Mouse (Mus musculus) ovary, postnatal 14 days (tissue): ENCODE measurements around the gene Xylt1.

ENCODE experiments used
- DNase-seq: peaks from one replicate; pipeline ENCODE4 v3.0.0; 2022; ENCODE audit warnings: low spot score

The Xylt1 gene

DNA sequence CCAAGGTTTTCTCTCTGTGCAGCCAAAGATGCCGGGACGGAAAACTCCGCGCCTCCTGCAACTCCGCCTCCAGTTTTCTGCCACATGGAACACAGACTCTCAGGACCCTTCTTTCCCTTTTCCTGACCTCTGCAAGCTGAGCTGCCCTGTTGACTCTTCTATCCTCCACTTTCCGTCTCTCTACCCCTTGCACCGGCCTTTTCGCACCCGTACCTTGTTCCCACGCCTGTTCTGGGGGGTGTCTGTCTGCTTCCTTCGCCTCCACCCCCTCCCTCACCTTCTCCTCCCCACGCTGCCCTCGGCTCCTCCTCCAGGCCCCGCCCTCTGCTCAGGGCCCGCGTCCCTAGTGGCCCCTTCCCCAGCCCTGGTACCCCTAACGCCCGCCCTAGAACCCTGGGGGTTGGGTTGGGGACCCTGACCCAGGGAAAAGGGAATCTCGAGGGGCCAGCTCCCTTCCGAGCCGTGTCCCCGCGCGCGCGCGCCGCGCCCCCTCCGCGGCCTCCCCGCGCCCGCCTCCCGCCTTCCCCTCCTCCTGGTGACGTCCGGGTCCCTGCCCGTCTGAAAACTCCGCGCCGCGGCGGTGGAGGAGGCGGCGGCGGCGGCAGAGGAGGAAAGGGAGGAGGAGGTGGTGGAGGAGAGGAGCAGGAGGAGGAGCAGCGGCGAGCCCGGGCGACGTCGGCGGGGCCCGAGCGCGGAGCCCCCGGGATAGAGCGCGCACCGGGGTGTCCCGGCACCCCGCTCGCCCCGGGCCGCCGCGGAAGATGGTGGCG lies at the start of gene Xylt1:
Gene Xylt1, plus strand, starts transcription at position 562 of the 770 bp plus-strand sequence.
- DNase-seq, result peak; percentile 69

DNA sequence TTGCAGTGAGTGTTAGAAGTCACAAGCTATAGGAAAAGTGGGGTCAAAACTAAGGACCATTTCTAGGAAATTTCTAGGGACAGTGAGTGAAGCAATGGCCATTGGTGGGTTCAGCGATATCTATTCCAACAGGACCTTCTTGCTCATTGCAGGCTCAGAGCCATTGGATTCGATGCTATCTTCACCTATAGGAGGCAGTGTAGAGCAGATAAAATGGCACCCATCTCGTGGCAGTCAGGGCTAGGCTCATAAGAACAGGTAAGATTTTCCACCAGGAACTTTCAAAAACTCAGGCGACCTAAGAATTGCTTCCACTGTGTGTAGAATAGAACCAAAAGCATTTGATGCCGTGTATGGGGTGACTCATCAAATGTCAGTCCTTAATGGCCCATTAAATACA lies 46.8 kb upstream of the Xylt1 start:
- no peak for DNase-seq

DNA sequence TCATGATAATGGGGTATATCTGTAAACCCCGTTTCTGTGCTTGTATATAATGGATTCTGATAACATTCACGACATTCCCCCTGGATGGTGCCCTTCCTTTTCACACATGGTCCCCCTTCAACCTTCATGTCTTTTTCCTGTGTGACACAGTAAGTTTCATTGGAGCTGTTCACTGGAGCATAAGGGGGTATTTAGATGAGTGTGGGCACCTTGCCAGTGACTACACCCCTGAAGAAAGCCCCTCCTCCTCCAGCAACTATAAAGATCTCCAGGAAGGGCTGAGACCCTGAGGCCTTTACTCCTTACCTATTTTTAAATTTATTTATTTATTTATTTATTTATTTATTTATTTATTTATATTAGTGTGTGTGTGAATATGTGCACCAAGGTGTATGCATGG lies 24.5 kb upstream of the Xylt1 start:
- no peak for DNase-seq

DNA sequence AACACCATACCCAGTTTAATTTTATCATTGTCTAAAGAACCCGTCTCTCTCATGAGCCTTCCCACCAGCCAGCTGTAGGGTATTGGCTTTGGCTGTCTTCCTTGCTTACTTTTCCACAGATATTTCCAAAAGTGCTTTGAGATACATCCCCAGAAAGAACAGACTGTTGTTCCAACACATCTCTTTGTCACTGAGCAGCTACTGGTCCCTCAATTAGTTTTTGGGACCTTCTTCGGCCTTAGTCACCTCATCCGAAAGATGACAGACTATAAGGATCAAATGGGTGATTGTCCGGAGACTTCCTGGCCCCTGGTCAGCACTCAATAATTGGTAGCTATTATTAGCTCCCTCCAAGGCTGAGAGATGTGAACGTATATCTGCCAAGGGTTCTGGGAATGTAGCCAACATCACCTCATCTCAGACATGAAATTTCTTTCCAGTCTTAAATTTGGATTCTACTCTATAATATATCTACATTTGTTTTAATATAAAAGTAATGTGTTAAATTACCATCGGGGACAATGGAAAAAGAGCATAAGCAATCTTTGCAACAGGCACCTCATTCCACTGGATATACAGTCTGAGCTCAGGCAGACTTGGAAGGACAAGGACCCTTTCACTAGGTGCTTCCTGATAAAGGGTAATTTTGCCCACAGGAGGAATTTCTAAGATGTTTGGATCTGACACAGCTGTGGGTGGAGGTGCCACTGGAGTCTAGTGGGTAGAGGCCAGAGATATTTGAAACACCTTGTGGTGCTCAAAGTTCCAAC lies 23.2 kb upstream of the Xylt1 start:
- no peak for DNase-seq

DNA sequence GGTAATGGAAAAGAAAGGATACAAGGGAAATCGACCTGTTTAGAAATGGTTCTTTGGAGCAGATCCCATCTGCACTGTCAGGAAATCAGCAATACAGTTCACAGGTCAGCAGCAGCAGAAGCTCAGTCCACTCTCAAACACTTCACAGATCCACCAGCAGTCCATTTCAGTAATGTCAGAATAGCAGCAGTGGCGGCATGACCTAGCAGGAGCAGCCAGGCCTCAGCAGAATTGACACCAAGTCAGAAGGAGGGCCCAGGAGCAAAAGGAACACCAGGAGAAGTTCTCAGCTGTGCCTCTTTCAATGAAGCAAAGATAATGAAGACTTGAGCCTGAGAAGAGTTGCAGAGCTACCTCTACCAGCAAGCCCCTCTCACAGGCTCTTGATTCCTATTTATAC lies 19.5 kb upstream of the Xylt1 start:
- DNase-seq, result no peak

DNA sequence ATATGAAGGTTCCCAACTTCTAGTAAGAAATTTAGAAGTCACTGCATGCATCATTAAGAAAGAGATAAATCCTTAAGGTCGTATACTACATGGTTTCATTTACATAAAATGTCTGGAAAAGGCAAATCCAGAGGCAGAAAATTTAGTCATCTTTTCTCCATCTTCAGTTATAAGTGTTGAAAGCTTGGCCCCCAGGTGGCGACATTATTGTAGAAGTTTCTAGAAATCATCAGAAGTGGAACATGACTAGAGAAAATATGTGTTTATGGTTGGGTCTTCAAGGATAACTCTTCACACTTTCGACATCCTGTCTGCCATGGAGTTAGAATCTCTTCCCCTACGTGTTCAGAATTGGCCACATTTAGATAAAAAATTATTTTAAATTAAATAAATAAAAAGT lies 18.3 kb upstream of the Xylt1 start:
- no peak for DNase-seq

DNA sequence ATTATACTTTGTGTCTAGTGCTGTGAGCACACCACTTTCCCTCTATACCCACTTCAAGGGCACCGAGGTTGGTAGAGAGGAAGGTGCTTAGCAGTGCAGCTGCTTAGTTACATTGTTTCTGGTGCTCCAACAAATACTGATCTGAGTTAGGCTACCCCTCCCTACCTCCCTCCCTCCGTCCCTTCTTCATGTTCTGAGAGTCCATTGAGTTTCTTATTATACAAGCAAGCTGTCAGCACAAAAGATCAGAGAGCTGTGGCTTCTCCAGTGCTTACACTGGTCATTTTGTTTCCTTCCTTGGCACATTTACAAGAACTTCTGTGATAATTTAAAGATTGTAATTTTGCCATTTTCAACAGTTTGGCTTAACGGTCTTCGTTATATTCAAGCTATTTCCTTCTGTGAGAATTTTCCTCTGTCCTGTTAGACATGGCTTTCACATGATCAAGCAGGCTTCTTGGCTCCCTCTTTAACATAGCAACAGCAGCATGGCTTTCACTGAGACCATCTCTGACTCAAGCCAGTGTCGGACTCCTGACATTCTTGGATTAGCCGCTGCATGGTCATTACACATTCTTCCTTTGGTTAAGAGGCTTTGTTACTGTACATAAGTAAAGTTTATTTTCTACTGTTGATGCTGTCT lies 12.0 kb upstream of the Xylt1 start:
- no peak for DNase-seq

DNA sequence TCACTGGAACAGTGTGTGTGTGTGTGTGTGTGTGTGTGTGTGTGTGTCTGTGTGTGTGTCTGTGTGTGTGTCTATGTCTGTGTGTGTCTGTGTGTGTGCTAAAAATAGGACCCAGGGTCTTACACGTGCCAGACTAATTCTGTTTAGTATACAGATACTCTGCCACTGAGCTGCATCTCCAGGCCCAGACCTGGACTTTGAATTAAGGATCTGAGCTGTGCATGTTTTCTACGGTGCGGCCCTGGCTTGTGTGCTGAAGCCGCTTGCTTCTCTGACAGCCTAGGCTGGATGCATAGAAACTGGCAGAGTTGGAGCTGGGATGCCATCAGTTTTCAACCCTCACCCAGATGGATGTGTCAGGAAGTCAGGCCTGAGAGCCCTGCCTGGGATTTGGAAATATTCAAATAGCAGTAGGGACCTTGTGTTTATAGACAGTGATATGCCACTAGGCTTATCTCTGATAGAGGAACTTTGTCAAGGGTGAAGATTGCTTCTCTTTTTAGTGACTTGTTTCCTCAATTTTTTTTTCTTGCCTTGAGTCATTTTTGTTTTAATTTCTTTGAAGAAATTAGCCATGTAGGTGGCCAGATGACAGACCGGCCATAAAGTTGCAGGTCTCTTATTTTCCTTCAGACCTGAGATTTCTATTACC lies 11.4 kb upstream of the Xylt1 start:
- DNase-seq, result no peak

DNA sequence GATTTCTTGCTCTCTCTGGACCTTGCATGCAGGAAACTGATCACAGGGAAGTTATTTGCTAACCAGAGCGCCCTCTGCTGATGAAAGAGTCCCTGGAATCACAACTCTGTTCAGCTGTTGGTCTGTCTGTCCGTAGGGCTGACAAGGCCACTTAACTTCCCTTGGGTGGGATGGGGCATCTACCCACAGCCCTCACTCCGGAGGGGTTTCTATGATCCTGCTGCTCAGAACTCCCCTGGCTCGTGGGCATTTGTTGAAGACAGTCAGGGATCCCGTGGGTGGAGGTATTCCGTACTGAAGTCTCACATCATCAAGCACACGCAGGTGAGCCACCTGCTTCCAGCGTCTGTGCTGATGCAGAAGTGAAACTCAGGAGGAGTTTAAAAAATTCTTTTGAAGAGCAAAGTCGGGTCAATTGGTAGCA lies 4.9 kb upstream of the Xylt1 start:
- peak; percentile 58 for DNase-seq

DNA sequence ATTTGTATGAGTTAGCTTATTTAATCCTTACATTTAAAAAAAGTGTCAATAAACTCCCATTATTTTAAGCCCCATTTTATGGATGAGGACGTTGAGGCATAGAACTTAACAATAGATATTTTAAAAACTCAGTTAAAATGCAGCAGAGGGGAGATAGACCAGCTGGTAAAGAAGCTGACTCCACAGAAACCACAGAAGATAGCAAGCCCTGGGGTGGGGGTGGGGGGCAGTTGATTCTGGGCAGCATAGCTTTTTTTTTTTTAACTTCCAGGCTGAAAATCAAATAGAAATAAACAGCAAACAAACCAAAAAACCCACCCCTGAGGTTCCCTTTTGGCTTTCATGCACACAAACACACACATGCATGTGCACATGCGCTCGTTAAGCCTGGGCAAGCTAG lies 3.6 kb upstream of the Xylt1 start:
- DNase-seq, result no peak

DNA sequence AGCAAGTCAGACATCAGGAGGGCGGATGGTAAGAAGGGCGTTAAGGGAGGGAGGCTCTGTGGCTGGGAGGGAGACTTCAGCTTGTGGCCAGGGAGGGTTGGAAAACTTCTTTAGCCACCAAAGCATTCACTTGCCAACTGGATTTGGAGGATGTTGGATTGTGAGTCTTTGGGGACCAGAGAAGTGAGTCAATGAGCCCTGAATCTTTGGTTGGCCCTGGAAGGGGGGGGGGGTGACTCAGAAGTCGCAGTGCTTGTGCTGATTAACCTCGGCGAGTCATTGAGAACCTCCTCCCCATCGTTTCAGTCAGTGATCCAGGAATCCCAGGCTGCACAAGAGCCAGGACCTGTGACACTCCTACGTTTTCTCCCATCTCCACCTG lies 752 bp upstream of the Xylt1 start:
- no peak for DNase-seq

DNA sequence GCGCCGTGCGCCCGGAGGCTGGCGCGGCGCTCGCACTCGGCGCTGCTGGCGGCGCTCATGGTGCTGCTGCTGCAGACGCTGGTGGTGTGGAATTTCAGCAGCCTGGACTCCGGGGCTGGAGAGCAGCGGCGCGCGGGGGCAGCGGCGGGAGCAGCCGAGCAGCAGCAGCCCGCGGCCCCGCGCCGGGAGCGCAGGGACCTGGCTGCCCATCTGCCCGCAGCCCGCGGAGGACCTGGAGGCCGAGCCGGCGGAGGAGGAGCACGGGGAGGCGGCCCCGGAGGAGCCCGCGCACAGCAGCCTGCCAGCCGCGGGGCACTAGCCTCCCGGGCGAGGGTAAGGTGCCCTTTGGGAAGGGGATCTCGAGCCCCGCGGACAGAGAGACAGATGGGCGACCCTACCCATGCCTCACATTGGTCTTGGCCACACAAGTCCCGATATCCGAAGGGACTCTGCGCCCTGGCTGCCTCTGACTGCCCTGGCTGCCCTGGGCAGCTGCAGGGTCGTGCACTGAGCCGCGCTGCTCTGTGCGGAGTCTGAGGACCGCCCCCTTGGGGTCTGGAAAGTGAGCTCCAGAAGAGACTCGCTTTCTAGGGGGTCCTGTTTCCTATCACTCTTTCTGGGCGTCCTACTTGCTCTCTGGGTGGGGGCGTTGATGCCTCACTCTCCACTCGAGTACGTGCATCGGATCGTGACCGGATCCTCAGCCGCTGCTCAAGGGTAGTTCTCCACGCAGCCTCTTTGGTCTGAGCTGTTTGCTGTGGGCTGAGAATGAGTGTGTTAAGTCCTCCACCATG lies 606 bp downstream of the Xylt1 start:
- DNase-seq, result peak; percentile 39

DNA sequence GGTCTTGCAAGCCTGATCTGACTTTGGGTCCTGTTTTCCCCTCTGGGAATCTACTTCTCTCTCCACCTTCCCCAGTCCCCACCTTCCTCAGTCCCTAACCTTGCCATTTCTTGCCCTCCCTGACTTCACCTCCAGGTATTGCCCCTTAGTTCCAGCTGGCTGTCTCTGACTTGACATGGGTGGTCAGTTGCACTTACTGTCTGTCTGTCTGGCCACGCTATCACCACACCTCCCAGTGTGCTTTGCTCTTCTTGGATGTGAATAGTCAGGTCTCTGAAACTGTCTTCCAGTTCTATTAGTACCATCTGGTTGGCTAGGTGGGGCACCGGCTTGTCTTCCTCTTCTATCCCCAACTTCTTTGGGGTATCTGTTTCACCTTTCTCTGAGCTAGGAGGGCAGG lies 1.2 kb downstream of the Xylt1 start:
- no peak for DNase-seq

DNA sequence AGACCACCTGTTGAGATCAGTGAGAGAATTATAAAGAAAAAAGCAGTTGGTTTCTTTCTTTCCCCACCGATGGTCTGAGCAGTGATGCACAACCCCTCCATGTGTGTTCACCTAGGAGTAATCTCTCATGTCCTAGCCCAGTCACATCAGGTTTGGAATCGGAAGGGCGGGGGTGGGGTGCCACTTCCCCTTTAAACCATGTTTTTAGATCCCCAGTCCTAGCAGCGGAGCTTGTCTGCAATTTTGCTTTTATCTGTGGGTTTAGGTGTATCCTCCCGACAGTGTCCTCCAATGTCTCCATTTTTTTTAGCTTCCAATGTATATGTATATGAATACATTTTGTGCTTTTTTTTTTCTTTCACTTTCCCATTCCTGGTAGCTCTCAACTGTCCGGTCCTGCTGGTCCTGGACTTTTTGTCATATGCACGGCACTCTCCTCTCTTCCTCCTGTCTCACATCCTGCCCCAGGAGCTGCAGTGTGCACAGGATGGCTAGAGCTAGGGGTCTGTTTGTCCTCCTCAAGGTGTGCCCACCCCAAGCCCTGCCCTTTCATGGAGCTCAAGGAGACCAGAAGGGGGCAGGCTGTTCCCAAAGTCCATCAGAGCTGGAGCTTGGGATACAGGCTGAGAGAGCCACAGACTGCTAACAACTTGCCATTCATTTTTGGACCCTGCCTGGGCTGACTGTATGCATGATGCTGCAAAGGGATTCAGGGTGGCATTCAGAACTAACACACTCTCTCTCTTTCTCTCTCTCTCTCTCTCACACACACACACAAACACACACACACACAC lies 2.6 kb downstream of the Xylt1 start:
- no peak for DNase-seq

DNA sequence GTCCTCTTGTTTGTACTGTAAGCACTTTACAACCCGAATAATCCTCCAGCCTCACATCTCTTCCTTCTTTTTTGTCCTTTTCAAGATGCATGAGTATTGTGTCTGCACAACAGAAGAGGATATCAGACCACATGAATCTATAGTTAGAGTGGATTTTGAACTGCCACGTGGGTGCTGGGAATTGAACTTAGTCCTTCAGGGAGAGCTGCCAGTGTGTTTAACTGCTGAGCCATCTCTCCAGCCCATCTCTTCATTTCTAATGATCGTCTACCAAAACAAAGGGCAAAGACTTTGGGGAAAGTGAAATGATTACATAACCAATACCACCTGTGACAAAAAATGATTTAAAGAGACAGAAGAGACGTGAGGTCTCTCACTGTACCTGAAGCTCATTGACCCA lies 5.6 kb downstream of the Xylt1 start:
- DNase-seq, result no peak

DNA sequence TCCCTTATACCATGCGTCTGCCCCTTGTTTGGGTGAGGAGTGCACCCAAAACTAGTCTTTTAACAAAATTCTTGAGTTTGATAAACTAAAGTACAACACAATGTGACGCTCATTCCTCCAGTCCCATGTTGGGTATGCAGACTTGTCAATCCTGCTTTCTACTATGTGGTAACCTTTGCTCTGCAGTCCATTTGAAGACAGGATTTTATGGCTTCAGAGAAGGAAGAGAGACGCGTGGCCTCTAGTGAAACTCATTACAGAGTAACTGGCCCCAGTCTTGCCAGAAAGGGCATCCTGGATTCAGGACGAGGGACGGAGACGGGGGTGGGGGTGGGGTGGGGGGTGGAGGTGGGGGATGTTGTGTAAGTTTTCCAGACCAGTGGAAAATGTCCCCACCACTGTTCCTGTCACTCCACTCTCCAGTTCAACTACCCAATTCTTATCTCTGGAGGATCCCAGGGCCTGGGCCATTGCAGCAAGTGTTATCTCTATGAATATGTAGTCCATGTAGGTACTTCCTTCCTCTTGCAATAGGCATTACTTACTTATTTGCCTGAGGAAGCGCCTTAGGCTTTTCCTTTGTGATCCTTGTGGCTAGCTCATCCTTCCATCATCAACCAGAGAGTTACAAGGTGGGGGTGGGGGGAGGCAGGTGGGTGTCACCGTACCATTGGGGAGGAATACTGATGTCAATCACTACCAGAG lies 7.7 kb downstream of the Xylt1 start:
- no peak for DNase-seq

DNA sequence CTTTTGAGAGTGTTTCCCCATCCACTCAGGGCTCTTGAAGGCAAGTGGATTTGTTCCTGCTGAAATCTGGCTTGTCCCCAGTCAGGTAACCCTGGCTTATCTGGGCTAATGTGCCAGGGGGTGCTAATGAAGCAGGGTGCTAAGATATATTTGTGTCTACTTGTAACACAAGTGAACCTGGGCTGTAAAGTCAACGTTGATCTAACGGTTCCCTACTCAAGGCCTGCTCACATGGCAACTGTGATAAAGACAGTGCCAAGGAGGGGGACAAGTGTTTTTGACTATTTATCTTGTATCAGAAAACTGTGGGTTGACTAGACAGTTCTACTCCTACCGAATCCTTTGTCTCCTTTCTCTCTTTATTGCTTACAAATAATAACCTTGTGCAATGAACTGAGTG lies 8.3 kb downstream of the Xylt1 start:
- DNase-seq, result no peak

DNA sequence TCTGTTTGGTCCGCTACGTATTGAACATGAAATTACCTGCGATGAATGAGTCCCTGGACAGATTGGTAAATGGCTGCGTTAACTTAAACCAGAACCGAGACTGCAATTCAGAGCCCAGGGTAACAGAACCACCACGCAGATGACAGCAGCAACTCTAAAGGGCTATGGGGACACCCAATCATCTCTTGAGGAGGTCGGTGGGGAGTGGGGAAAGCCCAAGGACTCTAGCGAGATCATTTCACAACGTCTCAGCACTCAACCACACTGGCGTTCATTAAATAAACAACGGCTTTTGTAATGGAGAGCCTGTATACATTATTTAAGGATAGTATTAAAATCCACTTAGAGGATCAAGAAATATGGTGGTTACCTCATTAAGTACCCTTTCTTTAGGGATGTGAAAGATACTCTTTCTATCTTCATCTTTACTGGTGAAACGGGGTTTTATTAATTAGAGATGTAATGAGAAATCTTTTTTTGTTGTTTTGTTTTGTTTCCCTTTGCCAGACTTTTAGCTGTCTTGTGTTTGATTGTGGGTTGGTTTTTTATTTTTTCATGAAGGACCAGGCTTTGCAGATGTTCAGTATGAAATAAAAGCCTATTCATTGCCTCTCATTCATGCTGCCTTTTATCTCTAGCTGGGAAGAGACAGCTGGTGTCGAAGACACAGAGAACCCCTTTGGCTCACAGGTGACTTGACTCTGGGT lies 12.2 kb downstream of the Xylt1 start:
- DNase-seq, result no peak

DNA sequence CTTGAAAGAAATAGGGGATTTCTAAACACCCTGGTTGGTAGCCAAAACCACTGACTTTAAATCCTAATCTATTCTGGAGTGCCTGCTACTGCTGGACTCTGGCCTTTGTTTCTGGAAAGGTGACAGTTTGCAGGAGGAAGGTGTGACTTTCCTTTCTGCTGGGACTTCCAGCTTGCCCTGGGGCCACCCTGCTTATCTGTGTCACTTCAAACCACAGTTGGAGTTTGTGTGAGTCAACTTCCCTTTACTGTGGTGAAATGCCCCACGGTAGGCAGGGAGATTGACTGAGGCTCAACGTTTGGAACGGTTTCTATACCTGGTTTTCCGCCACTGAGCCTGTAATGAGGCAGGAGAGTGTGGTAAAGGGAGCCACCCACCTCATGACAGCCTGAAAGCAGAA lies 13.2 kb downstream of the Xylt1 start:
- no peak for DNase-seq

DNA sequence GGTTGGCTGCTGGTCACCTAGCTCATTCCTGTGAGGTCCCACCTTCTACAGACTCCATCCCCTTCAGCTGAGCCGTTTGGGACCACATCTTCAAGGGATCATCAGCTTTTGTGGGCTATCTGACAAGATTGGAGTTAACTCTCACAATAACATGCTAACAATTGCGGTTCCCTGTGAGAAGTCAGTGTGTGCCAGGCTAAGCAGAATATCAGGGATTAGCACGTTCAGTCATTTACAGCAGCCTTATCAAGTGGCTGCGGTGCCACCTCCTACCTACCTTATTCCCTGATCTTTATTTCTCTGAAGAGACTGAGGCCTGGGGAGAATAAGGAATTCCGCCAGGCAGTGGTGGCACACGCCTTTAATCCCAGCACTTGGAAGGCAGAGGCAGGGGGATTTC lies 13.6 kb downstream of the Xylt1 start:
- no peak for DNase-seq
